Mouse (Mus musculus) ES-CJ7 (cell line): ENCODE measurements at regions not wholly inside any gene's neighbourhood (a gene's known extent, or its start where the extent isn't known, plus 50 kb on each side); places are given as distances from the start of the nearest gene placed in this dataset.
"Not testable (repeated sequence)": the region's sequence is repeated elsewhere in the genome, so short reads cannot be mapped to it uniquely, and the experiment has no call there.

Experiments used
- DNase-seq: peaks from one replicate; pipeline ENCODE4 v3.0.0; 2011; ENCODE audit warnings: low read depth, low spot score

- DNase-seq = not testable (repeated sequence)
Observed at GRCm38 (mm10) chr1:157622156-157622555, 115.6 kb downstream of the Sec16b start.

- no peak for DNase-seq
Observed at GRCm38 (mm10) chr1:157632586-157632985, 126.1 kb downstream of the Sec16b start.

- no peak for DNase-seq
Observed at GRCm38 (mm10) chr1:157633470-157633869, 126.9 kb downstream of the Sec16b start.

GRCm38 (mm10) chr1:157635776-157636175 is 129.2 kb downstream of the Sec16b start:
- DNase-seq = no peak

GRCm38 (mm10) chr1:157643524-157643923 is 137.0 kb downstream of the Sec16b start:
- DNase-seq = no peak

- DNase-seq = no peak
Observed at GRCm38 (mm10) chr1:157645682-157646421, 139.3 kb downstream of the Sec16b start.

GRCm38 (mm10) chr1:157655446-157655845 is 148.9 kb downstream of the Sec16b start:
- DNase-seq = no peak

- no peak for DNase-seq
Observed at GRCm38 (mm10) chr1:157669626-157670025, 163.1 kb downstream of the Sec16b start.

GRCm38 (mm10) chr1:157684356-157684755 is 177.8 kb downstream of the Sec16b start:
- no peak for DNase-seq

- DNase-seq = no peak
Observed at GRCm38 (mm10) chr1:157695198-157695597, 188.7 kb downstream of the Sec16b start.

GRCm38 (mm10) chr1:157703639-157704038 is 197.1 kb downstream of the Sec16b start:
- DNase-seq = no peak

- no peak for DNase-seq
Observed at GRCm38 (mm10) chr1:157705364-157705763, 198.8 kb downstream of the Sec16b start.

GRCm38 (mm10) chr1:157707256-157707655 is 200.7 kb downstream of the Sec16b start:
- DNase-seq = no peak

GRCm38 (mm10) chr1:157709117-157709516 is 202.6 kb downstream of the Sec16b start:
- no peak for DNase-seq

GRCm38 (mm10) chr1:157710870-157711269 is 204.3 kb downstream of the Sec16b start:
- DNase-seq = no peak

GRCm38 (mm10) chr1:157712519-157712918 is 206.0 kb downstream of the Sec16b start:
- DNase-seq = no peak

GRCm38 (mm10) chr1:157713851-157714250 is 207.3 kb downstream of the Sec16b start:
- DNase-seq = no peak

- no peak for DNase-seq
Observed at GRCm38 (mm10) chr1:157715632-157716031, 209.1 kb downstream of the Sec16b start.

- DNase-seq = no peak
Observed at GRCm38 (mm10) chr1:157717131-157717530, 210.6 kb downstream of the Sec16b start.

- no peak for DNase-seq
Observed at GRCm38 (mm10) chr1:157721946-157722345, 215.4 kb downstream of the Sec16b start.

- DNase-seq = peak; percentile 45
Observed at GRCm38 (mm10) chr1:157731124-157731523, 224.6 kb downstream of the Sec16b start.

GRCm38 (mm10) chr1:157740725-157741665 is 234.5 kb downstream of the Sec16b start:
- peak; percentile 38 for DNase-seq

- DNase-seq = peak; percentile 77
Observed at GRCm38 (mm10) chr1:157745611-157746010, 239.1 kb downstream of the Sec16b start.
